Mouse (Mus musculus): ENCODE results near the gene Agpat2.

Gene Agpat2

GRCm38 (mm10) chr2:26626081-26626480, 21.9 kb upstream of the Agpat2 start:
- DNase-seq (ENCODE audit: low read depth in 2 of 2, low spot score in 2 of 2) = no peak

DNA sequence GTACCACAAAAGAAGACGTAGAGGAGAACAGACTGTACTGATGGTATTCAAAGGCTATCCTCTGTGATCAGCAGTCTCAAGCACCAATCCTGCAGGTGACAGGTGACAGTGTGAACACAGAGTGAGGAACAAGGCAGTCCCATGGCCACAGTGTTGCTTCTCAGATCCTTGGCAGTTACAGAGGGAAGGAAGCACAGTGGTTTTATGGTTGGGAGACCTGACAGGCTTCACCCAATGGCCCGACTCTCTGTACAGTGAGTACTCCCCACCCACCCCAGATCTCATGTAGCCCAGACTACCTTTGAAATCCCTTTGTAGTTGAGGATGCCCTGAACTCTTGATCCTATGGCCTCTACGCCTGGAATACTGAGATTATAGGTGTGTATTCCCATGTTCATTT, 21.2 kb upstream of the Agpat2 start:
- DNase-seq (ENCODE audit: low read depth in 2 of 2, low spot score in 2 of 2) = no peak

- DNase-seq (ENCODE audit: low read depth in 2 of 2, low spot score in 2 of 2) = peak; percentile 39 to 52
Observed at GRCm38 (mm10) chr2:26622984-26623383, 18.8 kb upstream of the Agpat2 start.

DNA sequence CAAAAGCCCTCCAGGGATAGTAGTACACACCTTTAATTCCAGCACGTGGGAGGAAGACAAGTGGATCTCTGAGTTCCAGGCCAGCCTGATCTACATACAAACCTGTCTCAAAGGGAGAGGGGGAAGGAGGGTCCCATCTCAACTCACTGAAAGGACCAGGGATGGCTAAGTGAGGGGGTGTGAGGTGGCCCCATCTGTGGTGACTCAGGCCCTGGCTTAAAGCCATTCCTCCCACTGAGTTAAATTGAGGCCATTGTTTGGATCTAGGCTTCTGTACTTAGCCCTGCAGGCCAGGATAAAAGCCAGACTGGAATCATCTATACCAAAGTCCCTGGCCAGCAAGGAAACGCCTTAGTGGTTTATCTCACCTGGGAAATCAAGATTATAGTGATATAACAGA, 17.0 kb upstream of the Agpat2 start:
- DNase-seq (ENCODE audit: low read depth in 2 of 2, low spot score in 2 of 2) = no peak

DNA sequence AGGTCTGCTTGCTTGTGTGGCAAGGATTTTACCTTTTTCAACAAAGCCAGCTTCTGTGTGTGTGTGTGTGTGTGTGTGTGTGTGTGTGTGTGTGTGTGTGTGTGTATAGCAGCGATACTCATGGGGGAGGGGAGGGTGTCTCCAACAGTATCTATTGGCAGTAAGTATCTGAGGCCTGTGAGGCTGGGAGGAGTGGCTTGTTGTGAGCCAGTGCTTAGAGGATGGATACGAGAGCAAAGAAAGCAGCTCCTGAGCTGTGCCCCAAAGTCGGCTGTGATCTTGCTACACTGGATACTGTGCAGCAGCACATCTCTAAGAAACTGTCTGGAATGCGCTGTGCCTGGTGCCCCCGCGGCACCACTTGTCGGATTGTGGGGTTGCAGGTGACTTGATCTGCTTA, 13.7 kb upstream of the Agpat2 start:
- no peak for DNase-seq (ENCODE audit: low read depth in 2 of 2, low spot score in 2 of 2)

- no peak for DNase-seq (ENCODE audit: low read depth in 2 of 2, low spot score in 2 of 2)
Observed at GRCm38 (mm10) chr2:26617331-26617730, 13.1 kb upstream of the Agpat2 start.

DNA sequence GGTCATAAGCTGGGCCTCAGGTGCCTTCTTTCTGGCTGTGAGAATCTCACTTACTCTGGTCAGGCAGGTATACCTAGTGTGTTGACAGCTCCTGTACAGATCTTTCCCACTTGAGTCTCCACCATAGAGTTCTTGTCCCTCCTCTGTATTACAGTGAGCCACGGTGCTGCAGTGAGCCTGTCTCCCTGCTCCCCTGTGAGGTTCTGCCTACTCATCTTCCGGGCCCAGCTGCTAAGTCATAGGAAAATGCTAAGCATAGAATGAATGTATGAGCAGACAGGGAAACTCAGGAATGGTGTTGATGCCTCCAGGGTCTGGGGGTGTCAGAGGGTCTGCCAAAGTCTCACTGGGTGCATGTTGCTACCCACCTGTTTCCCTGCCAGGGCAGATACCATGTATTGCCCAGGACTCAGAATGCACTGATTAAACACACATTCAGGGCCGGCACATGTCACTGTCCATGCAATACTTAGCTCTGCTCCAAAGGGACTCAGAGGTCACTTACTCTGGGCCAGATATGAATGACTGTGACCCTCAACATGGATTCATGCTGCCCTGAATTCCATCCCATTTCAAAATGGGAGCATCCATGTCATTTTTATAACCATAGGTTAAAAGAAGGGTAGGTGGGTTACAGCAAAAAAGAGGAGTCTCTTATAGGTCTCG, 11.4 kb upstream of the Agpat2 start:
- DNase-seq (ENCODE audit: low read depth in 2 of 2, low spot score in 2 of 2) = no peak

- no peak for DNase-seq (ENCODE audit: low read depth in 2 of 2, low spot score in 2 of 2)
Observed at GRCm38 (mm10) chr2:26614903-26615302, 10.7 kb upstream of the Agpat2 start.

- DNase-seq (ENCODE audit: low read depth in 2 of 2, low spot score in 2 of 2) = no peak
Observed at GRCm38 (mm10) chr2:26611896-26612295, 7.7 kb upstream of the Agpat2 start.

DNA sequence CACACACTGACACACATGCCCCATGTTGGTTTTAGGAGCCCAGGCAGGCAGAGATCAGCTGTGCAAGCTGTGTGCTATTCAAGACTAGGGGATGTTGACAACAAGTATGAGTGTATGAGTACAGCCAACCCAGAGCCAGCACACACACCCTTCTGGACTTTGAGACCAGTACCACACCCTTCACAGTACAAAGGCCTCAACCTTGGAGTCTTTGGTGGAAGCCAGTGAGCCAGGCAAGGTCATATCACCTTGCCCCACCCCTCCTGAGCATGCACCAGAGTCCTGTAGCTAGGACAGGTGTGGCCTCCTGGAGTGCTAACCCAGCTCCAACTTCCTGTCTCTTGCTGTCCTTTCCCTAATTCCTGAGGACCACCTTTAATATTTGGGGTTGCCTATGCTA, 6.8 kb upstream of the Agpat2 start:
- DNase-seq (ENCODE audit: low read depth in 2 of 2, low spot score in 2 of 2) = no peak

DNA sequence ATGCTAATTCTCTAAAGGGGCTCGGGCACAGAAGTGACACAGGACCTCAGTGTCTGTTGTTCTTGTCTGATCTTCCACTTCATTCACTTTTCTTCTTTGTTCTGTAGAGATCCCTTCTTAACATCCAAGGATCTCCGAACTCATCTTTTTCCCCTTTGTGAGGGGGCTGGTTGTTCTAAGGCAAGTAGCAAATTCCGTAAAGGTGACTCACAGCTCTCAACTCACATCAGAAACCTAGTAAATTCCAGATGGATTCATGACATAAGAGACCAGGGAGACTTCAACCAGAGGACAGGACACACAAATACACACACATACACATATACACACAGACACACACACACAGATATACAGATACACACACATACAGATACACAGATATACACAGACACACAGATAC, 6.3 kb upstream of the Agpat2 start:
- no peak for DNase-seq (ENCODE audit: low read depth in 2 of 2, low spot score in 2 of 2)

- no peak for DNase-seq (ENCODE audit: low read depth in 2 of 2, low spot score in 2 of 2)
Observed at GRCm38 (mm10) chr2:26609261-26609661, 5.0 kb upstream of the Agpat2 start.

DNA sequence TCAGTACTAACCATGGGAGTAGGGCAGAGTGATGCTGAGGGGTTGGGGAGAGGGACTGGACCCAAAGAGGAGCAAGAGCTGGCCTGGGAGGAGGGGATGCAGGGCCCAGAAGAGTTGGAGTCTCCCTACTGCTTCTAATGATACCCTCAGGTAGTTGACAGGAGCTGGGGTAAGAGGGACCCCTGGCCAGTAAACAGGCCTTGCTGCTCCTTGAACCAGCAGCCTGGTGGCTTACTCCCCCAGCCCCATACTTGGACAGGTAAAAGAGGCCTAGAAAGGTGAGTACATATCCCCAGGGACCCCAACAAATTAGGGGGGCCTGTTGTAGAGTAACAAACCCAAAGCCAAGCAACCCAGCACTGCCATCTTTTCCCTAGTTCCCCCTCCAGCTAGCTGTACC, 4.6 kb upstream of the Agpat2 start:
- DNase-seq (ENCODE audit: low read depth in 2 of 2, low spot score in 2 of 2) = no peak

- DNase-seq (ENCODE audit: low read depth in 2 of 2, low spot score in 2 of 2) = no peak
Observed at GRCm38 (mm10) chr2:26607056-26607910, 3.1 kb upstream of the Agpat2 start.

- no peak for DNase-seq (ENCODE audit: low read depth in 2 of 2, low spot score in 2 of 2)
Observed at GRCm38 (mm10) chr2:26606579-26606978, 2.4 kb upstream of the Agpat2 start.

GRCm38 (mm10) chr2:26605331-26605730, 1.1 kb upstream of the Agpat2 start:
- DNase-seq (ENCODE audit: low read depth in 2 of 2, low spot score in 2 of 2) = no peak

DNA sequence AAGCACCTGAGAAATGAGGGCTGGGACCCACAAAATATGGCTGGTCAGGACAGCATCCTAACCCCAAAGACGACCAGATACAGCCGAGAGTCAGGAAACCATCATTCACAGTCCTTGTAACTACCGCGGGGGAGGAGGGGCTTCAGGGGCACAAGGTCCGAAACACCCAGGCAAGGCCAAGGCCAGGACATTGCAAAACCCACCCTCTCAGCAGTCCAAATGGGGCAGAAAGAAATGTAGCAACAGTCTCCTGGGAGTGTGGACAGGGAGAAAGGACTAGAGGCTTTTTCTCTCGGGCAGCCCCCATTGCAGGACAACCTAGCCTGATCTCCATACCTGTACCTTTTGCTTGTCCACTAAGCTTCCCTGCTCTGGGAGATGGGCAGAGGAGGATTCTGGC, 1.1 kb downstream of the Agpat2 start:
- no peak for DNase-seq (ENCODE audit: low read depth in 2 of 2, low spot score in 2 of 2)

DNA sequence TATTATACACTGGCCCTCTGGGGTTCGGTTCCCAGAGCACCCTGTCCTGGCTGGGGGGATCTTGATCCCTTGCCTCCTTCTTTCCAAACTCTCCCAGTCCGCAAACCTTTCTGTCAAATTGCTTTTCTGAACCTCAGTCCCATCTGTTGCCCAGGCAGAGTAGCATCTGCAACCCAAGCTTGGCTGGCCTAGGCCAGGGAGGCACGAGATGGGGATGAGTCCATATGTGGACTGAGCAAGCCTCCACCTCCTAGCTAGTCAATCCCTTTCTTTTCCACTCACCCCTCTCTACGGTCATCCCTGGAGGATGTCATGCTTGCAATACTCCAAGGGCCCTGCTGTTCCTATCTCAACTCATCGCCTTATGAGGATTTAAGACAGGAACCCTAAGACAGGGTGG, 1.6 kb downstream of the Agpat2 start:
- no peak for DNase-seq (ENCODE audit: low read depth in 2 of 2, low spot score in 2 of 2)

DNA sequence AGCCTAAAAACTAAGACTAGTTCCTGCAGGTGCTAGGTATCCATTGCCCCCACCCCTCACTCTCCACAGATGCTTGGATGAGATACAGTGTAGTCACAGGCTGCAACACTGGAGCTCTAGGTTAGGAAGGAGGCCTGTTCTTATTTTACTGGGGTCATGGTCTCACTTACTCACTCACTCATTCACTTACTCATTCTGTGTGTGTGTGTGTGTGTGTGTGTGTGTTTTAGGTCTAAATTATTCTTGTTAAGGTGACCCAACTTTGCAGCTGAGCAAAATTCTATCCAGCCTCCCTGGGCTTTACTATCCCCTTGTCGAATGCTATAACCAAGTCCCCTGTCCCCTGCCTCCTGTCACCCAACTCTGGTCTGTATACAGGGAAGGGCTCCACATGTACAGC, 2.6 kb downstream of the Agpat2 start:
- DNase-seq (ENCODE audit: low read depth in 2 of 2, low spot score in 2 of 2) = no peak

- DNase-seq (ENCODE audit: low read depth in 2 of 2, low spot score in 2 of 2) = no peak
Observed at GRCm38 (mm10) chr2:26600664-26601063, 3.6 kb downstream of the Agpat2 start.

GRCm38 (mm10) chr2:26599965-26600364, 4.3 kb downstream of the Agpat2 start:
- DNase-seq (ENCODE audit: low read depth in 2 of 2, low spot score in 2 of 2) = no peak

DNA sequence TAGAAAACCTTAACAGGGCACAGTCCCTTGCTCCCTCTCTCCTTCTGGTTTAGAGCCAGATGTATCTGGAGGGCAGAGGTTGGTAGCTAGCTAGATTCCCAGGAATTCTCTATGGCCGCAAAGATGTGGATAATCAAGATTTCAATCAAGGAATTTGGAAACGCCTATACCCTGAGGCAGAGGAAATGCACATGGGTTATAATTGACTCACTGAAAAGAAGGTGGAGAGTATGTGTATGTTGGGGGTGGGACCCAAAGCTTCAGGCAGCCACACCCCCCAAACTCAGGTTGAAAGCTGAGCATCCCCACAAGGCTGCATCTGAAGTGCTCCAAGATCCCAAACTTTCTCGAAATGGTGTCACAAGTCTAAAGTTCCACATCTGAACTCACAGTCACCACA, 5.8 kb downstream of the Agpat2 start:
- DNase-seq (ENCODE audit: low read depth in 2 of 2, low spot score in 2 of 2) = no peak

GRCm38 (mm10) chr2:26597810-26598209, 6.4 kb downstream of the Agpat2 start:
- no peak for DNase-seq (ENCODE audit: low read depth in 2 of 2, low spot score in 2 of 2)

All from CD8-positive naive resting alpha-beta T cell, adult 2 months (primary cell).